Mouse (Mus musculus): ENCODE measurements at regions not wholly inside any gene's neighbourhood (a gene's known extent, or its start where the extent isn't known, plus 50 kb on each side); places are given as distances from the start of the nearest gene placed in this dataset.

DNA sequence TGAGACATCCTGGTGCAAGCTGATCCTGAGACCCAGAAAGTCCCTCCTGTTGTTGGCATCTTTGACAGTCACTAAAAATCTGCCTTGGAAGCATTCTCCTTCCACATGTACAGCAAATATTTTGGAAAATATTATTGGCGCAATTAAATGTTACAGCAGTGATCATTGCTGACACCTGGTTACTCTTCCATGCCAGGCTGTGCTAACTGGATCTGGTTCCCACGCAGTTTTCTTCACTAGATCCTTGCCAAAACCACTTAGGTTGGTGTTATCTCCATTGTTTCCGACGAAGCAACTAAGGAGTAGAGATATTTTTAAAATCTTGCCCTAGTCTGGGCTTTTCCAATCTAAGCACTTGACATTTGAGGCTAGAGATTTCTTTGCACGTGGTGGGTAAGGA lies 321.8 kb upstream of the G2e3 start:
- Histone ChIP-seq H3K4me1 (ENCODE audit: control insufficient read depth, insufficient read depth, insufficient read length) (no peaks in the 10 kb centered on the region), H3K36me3 (ENCODE audit: control insufficient read depth, insufficient read depth, low read length) (no peaks in the 10 kb centered on the region), H3K27me3 (ENCODE audit: control insufficient read depth, insufficient read depth, low read length) (no peaks in the 10 kb centered on the region), H3K4me3 (ENCODE audit: extremely low read depth, insufficient read depth, insufficient read length) (no peak overlapping the region), H3K27ac (ENCODE audit: insufficient read depth, low read length) (no peak overlapping the region)
- DNase-seq (ENCODE audit: low read depth in 1 of 2, low spot score in 2 of 2) = no peak
- TF ChIP-seq CTCF (IDR thresholded peaks at IDR 0.05; ENCODE audit: extremely low read depth, insufficient read depth, insufficient read length, insufficient replicate concordance) (no peak), POLR2A (IDR thresholded peaks at IDR 0.05; ENCODE audit: low read depth, low read length) (no peak)
- WGBS = 81% methylated on average over 5 of the region's 5 CpGs

DNA sequence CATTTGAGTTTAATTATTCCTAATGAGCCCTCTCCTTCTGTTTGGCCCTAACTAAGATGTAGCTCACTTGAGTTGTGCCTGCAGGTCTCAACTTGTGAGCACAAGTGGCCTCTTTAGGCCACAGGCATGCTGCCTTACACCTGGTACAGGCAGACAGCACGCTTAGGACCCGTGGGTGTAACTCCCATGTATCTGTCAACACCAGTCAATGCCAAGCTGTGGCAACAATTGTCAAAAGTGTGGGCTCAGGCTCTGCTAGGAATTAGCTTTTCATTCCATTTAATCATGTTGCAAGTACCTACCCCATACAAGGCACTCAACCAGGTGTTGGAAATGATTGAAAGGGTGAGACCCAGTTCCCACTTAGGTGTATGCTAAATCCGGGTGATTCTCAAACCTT lies 322.3 kb upstream of the G2e3 start:
- no peaks in the 10 kb centered on the region for H3K4me1 ChIP-seq (ENCODE audit: control insufficient read depth, insufficient read depth, insufficient read length)
- WGBS = 75% methylated on average over 3 of the region's 3 CpGs
- no peak for DNase-seq (ENCODE audit: low read depth in 1 of 2, low spot score in 2 of 2)
- no peaks in the 10 kb centered on the region for H3K27me3 ChIP-seq (ENCODE audit: control insufficient read depth, insufficient read depth, low read length)
- H3K27ac ChIP-seq (ENCODE audit: insufficient read depth, low read length) = no peak overlapping the region
- H3K36me3 ChIP-seq (ENCODE audit: control insufficient read depth, insufficient read depth, low read length) = no peaks in the 10 kb centered on the region
- TF ChIP-seq CTCF (IDR thresholded peaks at IDR 0.05; ENCODE audit: extremely low read depth, insufficient read depth, insufficient read length, insufficient replicate concordance) = no peak
- TF ChIP-seq POLR2A (IDR thresholded peaks at IDR 0.05; ENCODE audit: low read depth, low read length) = no peak
- H3K4me3 ChIP-seq (ENCODE audit: extremely low read depth, insufficient read depth, insufficient read length) = no peak overlapping the region

DNA sequence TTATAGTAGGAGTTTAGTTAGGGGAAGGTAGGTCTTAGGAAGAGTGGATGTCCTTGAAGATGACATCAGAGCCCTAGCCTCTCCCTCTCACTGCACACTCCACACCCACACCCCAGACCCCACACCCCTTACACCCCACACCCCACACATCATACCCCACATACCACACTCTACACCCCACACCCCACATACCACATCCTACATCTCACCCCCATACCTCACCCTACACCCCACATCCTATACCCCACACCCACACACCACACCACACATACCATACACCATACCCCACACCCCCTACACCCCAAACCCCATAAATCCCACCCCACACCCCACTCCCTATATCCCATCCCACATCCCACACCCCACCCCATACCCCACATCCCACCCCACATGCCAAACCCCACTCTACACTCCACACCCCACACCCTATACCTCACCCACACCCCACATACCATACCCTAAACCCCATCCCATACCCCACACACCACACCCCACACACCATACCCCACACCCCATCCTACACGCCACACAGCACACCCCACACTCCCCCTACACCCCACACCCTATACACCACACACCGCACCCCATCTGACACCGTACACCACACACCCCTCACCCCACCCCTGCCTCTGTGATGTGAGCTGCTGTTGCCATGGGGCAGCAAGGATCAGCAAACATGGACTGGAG lies 323.7 kb upstream of the G2e3 start:
- DNase-seq (ENCODE audit: low read depth in 1 of 2, low spot score in 2 of 2) = no peak
- Histone ChIP-seq H3K27me3 (ENCODE audit: control insufficient read depth, insufficient read depth, low read length) (no peaks in the 10 kb centered on the region), H3K36me3 (ENCODE audit: control insufficient read depth, insufficient read depth, low read length) (no peaks in the 10 kb centered on the region), H3K4me3 (ENCODE audit: extremely low read depth, insufficient read depth, insufficient read length) (no peak overlapping the region), H3K4me1 (ENCODE audit: control insufficient read depth, insufficient read depth, insufficient read length) (no peaks in the 10 kb centered on the region), H3K27ac (ENCODE audit: insufficient read depth, low read length) (no peak overlapping the region)
- whole genome bisulfite sequencing = 91% methylated on average over 3 of the region's 3 CpGs
- TF ChIP-seq POLR2A (IDR thresholded peaks at IDR 0.05; ENCODE audit: low read depth, low read length) (no peak), CTCF (IDR thresholded peaks at IDR 0.05; ENCODE audit: extremely low read depth, insufficient read depth, insufficient read length, insufficient replicate concordance) (no peak)

DNA sequence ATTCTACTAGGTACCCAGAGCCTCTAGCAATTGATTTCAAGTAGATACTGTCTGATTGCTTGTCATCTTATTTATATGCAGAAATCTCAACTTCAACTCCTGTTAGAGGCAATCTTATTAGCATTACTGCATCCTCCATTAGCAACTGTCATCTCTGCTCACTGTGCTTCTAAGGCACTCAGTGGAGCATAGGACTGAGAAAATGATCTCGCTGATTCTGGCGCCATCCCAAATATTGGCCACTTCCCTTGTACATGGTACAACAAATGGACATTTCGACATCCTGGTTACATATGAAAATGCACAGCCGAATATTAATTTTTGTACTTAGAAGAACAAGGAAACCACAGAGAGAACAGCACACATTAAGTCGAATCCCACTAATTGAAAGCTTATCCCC lies 329.7 kb upstream of the G2e3 start:
- Histone ChIP-seq H3K27me3 (ENCODE audit: control insufficient read depth, insufficient read depth, low read length) (no peaks in the 10 kb centered on the region), H3K4me1 (ENCODE audit: control insufficient read depth, insufficient read depth, insufficient read length) (no peaks in the 10 kb centered on the region), H3K4me3 (ENCODE audit: extremely low read depth, insufficient read depth, insufficient read length) (no peak overlapping the region), H3K27ac (ENCODE audit: insufficient read depth, low read length) (no peak overlapping the region), H3K36me3 (ENCODE audit: control insufficient read depth, insufficient read depth, low read length) (no peaks in the 10 kb centered on the region)
- TF ChIP-seq CTCF (IDR thresholded peaks at IDR 0.05; ENCODE audit: extremely low read depth, insufficient read depth, insufficient read length, insufficient replicate concordance) (no peak), POLR2A (IDR thresholded peaks at IDR 0.05; ENCODE audit: low read depth, low read length) (no peak)
- no peak for DNase-seq (ENCODE audit: low read depth in 1 of 2, low spot score in 2 of 2)
- WGBS = 89% methylated on average over 5 of the region's 5 CpGs

DNA sequence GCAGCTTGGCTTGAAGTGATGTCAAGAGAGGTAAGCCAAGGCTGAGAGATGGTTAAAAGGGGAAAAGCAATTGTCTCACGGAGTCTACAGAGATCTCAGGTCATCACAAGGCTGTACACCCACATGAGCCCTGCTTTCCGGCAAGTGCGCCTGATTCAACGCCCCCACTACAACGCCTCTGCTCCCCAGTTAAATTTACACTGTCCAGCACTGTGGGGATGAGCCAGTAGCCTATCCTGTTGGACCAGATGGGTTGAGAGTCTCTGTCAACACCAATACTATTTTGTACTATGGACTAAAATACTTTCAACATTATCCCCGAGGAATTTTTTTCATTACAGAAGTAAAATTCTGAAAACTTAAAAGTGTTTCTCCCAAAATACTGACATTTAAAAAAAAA lies 331.8 kb upstream of the G2e3 start:
- Histone ChIP-seq H3K36me3 (ENCODE audit: control insufficient read depth, insufficient read depth, low read length) (no peaks in the 10 kb centered on the region), H3K27me3 (ENCODE audit: control insufficient read depth, insufficient read depth, low read length) (no peaks in the 10 kb centered on the region), H3K4me1 (ENCODE audit: control insufficient read depth, insufficient read depth, insufficient read length) (no peaks in the 10 kb centered on the region), H3K4me3 (ENCODE audit: extremely low read depth, insufficient read depth, insufficient read length) (no peak overlapping the region), H3K27ac (ENCODE audit: insufficient read depth, low read length) (no peak overlapping the region)
- WGBS = 84% methylated on average over 6 of the region's 6 CpGs
- TF ChIP-seq CTCF (IDR thresholded peaks at IDR 0.05; ENCODE audit: extremely low read depth, insufficient read depth, insufficient read length, insufficient replicate concordance) (no peak), POLR2A (IDR thresholded peaks at IDR 0.05; ENCODE audit: low read depth, low read length) (no peak)
- no peak for DNase-seq (ENCODE audit: low read depth in 1 of 2, low spot score in 2 of 2)

DNA sequence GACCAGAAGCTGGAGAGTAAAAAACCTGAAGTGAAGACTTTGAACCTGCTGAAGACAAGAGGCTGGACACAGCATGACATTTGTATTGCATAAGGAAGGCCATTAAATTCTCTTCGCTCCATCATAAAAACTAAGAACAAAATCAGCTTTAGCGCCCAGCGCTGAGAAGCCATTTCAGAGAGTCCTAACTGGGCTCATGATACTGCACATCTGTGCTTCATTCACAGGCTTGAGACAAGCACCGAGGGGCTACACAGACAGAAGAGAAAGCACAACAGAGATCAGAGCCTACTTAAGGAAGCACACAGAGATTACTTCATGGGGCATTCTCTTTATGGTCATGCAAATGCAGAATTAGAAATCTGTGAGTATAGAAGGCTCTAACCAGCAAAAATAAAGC lies 338.2 kb upstream of the G2e3 start:
- TF ChIP-seq POLR2A (IDR thresholded peaks at IDR 0.05; ENCODE audit: low read depth, low read length) = no peak
- TF ChIP-seq CTCF (IDR thresholded peaks at IDR 0.05; ENCODE audit: extremely low read depth, insufficient read depth, insufficient read length, insufficient replicate concordance) = no peak

DNA sequence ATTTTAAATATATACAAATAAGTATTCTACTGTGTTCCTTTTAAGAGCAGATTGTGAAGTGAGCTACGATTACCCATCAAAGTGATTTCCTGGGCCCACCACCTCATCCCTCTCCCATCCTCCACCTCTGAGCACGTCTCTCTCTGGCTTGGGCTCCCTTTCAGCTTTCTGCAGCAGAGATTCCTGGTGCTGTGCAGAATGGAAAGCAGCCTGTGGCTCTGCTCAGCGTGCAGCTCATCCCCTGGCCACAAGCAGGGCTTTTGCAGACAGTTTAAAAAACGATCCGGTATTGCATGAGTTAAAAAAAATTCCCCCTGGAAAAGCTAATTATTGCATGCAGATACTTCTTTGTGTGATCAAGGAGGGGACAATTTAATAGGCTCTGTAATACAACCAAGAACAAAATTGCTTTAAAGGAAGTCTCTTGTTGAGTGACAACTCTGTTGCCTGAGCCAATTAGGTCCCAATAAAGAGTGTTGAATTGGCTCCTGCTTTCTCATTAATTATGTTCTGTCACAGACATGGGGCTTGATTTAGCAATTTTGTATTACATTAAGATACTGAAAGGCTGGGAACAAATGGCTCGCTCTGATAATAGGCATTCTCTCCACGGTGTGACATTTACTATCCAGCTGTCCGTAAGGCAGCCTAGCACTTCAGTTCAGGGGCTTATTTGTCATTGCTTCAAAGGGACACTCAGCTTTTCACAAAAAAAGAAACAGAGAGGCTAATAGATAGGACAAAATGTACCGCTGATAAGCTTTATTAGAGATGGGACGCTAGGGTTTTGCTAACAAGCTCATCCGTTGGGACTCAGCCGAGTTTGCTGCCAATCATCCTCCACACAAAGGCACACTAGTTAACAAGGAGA lies 345.9 kb upstream of the G2e3 start:
- Histone ChIP-seq H3K4me3 (ENCODE audit: extremely low read depth, insufficient read depth, insufficient read length) (no peak overlapping the region), H3K27me3 (ENCODE audit: control insufficient read depth, insufficient read depth, low read length) (no peaks in the 10 kb centered on the region), H3K27ac (ENCODE audit: insufficient read depth, low read length) (no peak overlapping the region), H3K4me1 (ENCODE audit: control insufficient read depth, insufficient read depth, insufficient read length) (no peaks in the 10 kb centered on the region; the same call in 1 of the 2 replicates), H3K36me3 (ENCODE audit: control insufficient read depth, insufficient read depth, low read length) (no peaks in the 10 kb centered on the region)
- TF ChIP-seq CTCF (IDR thresholded peaks at IDR 0.05; ENCODE audit: extremely low read depth, insufficient read depth, insufficient read length, insufficient replicate concordance) = no peak
- 59% methylated on average over 12 of the region's 12 CpGs for WGBS
- no peak for DNase-seq (ENCODE audit: low read depth in 1 of 2, low spot score in 2 of 2)

More for the DNA sequence above, 338.2 kb upstream of the G2e3 start:
- Histone ChIP-seq H3K4me1 (ENCODE audit: control insufficient read depth, insufficient read depth, insufficient read length) (no peaks in the 10 kb centered on the region), H3K36me3 (ENCODE audit: control insufficient read depth, insufficient read depth, low read length) (no peaks in the 10 kb centered on the region), H3K27ac (ENCODE audit: insufficient read depth, low read length) (no peak overlapping the region), H3K4me3 (ENCODE audit: extremely low read depth, insufficient read depth, insufficient read length) (no peak overlapping the region), H3K27me3 (ENCODE audit: control insufficient read depth, insufficient read depth, low read length) (no peaks in the 10 kb centered on the region)
- WGBS = 89% methylated on average over 4 of the region's 4 CpGs
- DNase-seq (ENCODE audit: low read depth in 1 of 2, low spot score in 2 of 2) = no peak

All from spleen, adult 2 months (tissue).